In genomic region chr7:30534633-30535577, GRCm38 (mm10) we compare ENCODE assay signal across 8 mouse cellular contexts. TPM values are rescaled to one million over a fixed set of nuclear protein-coding genes. Genes with fewer than 3 reads are reported as not detected.
DNase-seq lines count a peak whose midpoint lies in the region; ATAC-seq and TF ChIP-seq lines count a peak whose summit lies in the region.

Arhgap33 (minus strand) TSS chr7:30535060.

- H3K79me2 ChIP-seq in heart, adult 2 months (replicated peaks; ENCODE audit: control insufficient read depth, insufficient read depth, low read length) = no peaks in the 10 kb centered on the region

- H3K4me2 ChIP-seq in embryonic facial prominence, embryonic 13.5 days = peak within 1 kb of the TSS; percentile 76
- peak within 1 kb of the TSS; percentile 88 for H3K4me2 ChIP-seq in limb, embryonic 13.5 days (replicated peaks)
- H3K4me2 ChIP-seq in midbrain, embryonic 16.5 days (ENCODE audit: low read length) = peak within 1 kb of the TSS; percentile 89

- WGBS in embryonic facial prominence, embryonic 13.5 days = 2% methylated on average over 43 of the region's 84 CpGs
- WGBS in heart, adult 2 months = 1% methylated on average over 76 of the region's 84 CpGs
- WGBS in limb, embryonic 13.5 days = under 1% methylated on average over 60 of the region's 84 CpGs
- under 1% methylated on average over 71 of the region's 84 CpGs for WGBS in midbrain, embryonic 16.5 days

- intact Hi-C loops in heart, adult 2 months (cut with DNase I) = loop anchor here (2.0 to 5.0 kb wide), 2 partner anchors 16 to 163 kb away; no protein-coding TSS in a partner anchor

- no peak for TF ChIP-seq CTCF in heart, adult 2 months (IDR thresholded peaks at IDR 0.05)

- H3K4me3 ChIP-seq in embryonic facial prominence, embryonic 13.5 days = peak within 1 kb of the TSS; percentile 70
- H3K4me3 ChIP-seq in heart, adult 2 months = peak within 1 kb of the TSS; percentile 66
- peak within 1 kb of the TSS; percentile 73 for H3K4me3 ChIP-seq in limb, embryonic 13.5 days
- H3K4me3 ChIP-seq in midbrain, embryonic 16.5 days (ENCODE audit: low read depth, low read length) = peak within 1 kb of the TSS; percentile 80

- no peak for TF ChIP-seq EP300 in heart, adult 2 months (IDR thresholded peaks at IDR 0.05; ENCODE audit: insufficient read depth, low read depth, low read length)

- no peak for TF ChIP-seq POLR2A in heart, adult 2 months (IDR thresholded peaks at IDR 0.05; ENCODE audit: insufficient read depth, low read depth, low read length)

- H3K9ac ChIP-seq in embryonic facial prominence, embryonic 13.5 days = peak within 1 kb of the TSS; percentile 78
- peak within 1 kb of the TSS; percentile 80 for H3K9ac ChIP-seq in heart, adult 2 months (ENCODE audit: low read depth, low read length)
- H3K9ac ChIP-seq in limb, embryonic 13.5 days = peak within 1 kb of the TSS; percentile 75
- H3K9ac ChIP-seq in midbrain, embryonic 16.5 days (ENCODE audit: low read depth, low read length) = peak within 1 kb of the TSS; percentile 93

- peak; percentile 87 for ATAC-seq in embryonic facial prominence, embryonic 13.5 days (ENCODE audit: insufficient number of reproducible peaks, insufficient read depth, low FRiP score, low TSS enrichment, low read depth)
- peak; percentile 95 for ATAC-seq in limb, embryonic 13.5 days (ENCODE audit: low FRiP score, low read depth)
- peak; percentile 90 for ATAC-seq in midbrain, embryonic 16.5 days

- H3K36me3 ChIP-seq in embryonic facial prominence, embryonic 13.5 days = peaks cover 40% of the 10 kb centered on the region
- no peaks in the 10 kb centered on the region for H3K36me3 ChIP-seq in heart, adult 2 months (ENCODE audit: control insufficient read depth, insufficient read depth, low read length)
- H3K36me3 ChIP-seq in limb, embryonic 13.5 days = peaks cover 48% of the 10 kb centered on the region
- peaks cover 13% of the 10 kb centered on the region; the same call in 1 of the 2 replicates for H3K36me3 ChIP-seq in midbrain, embryonic 16.5 days (ENCODE audit: control insufficient read depth, insufficient read depth, low read length)

- peak; percentile 93 for DNase-seq in 3134 (ENCODE audit: extremely low read depth, insufficient read length, low spot score)
- DNase-seq in adrenal gland, postnatal 36 days = peak; percentile 97 to 98
- peak; percentile 96 for DNase-seq in heart, adult 2 months
- DNase-seq in kidney, adult 8-10 months = peak; percentile 94 to 96
- peak; percentile 91 to 97 for DNase-seq in spleen, postnatal 10 days (ENCODE audit: low spot score in 2 of 2)

- H3K4me1 ChIP-seq in embryonic facial prominence, embryonic 13.5 days = peaks cover 34% of the 10 kb centered on the region
- peaks cover 3% of the 10 kb centered on the region; the same call in 1 of the 2 replicates for H3K4me1 ChIP-seq in heart, adult 2 months (ENCODE audit: control insufficient read depth, insufficient read depth, low read length)
- peaks cover 21% of the 10 kb centered on the region for H3K4me1 ChIP-seq in limb, embryonic 13.5 days
- H3K4me1 ChIP-seq in midbrain, embryonic 16.5 days (ENCODE audit: control insufficient read depth, insufficient read depth, low read length) = peaks cover 35% of the 10 kb centered on the region

- H3K27me3 ChIP-seq in embryonic facial prominence, embryonic 13.5 days = no peaks in the 10 kb centered on the region
- H3K27me3 ChIP-seq in heart, adult 2 months (ENCODE audit: control insufficient read depth, insufficient read depth, low read length) = no peaks in the 10 kb centered on the region
- no peaks in the 10 kb centered on the region for H3K27me3 ChIP-seq in limb, embryonic 13.5 days
- H3K27me3 ChIP-seq in midbrain, embryonic 16.5 days (ENCODE audit: control insufficient read depth, insufficient read depth, low read depth, low read length) = no peaks in the 10 kb centered on the region

- no peaks in the 10 kb centered on the region for H3K9me3 ChIP-seq in embryonic facial prominence, embryonic 13.5 days
- H3K9me3 ChIP-seq in limb, embryonic 13.5 days = no peaks in the 10 kb centered on the region
- H3K9me3 ChIP-seq in midbrain, embryonic 16.5 days (replicated peaks; ENCODE audit: control insufficient read depth, low read length, poor library complexity, severe bottlenecking) = no peaks in the 10 kb centered on the region

- H3K27ac ChIP-seq in embryonic facial prominence, embryonic 13.5 days = peak within 1 kb of the TSS; percentile 71
- H3K27ac ChIP-seq in heart, adult 2 months = no peak within 1 kb of the TSS
- H3K27ac ChIP-seq in limb, embryonic 13.5 days = peak within 1 kb of the TSS; percentile 65; the same call in 1 of the 2 replicates
- peak within 1 kb of the TSS; percentile 96 for H3K27ac ChIP-seq in midbrain, embryonic 16.5 days (ENCODE audit: low read length)

RNA-seq across cellular contexts. Expression of gene Arhgap33, which starts in this region (rescaled TPM):
- 1 to 10 TPM; 2.5 to 2.9 TPM for total RNA-seq in adrenal gland, postnatal 36 days (2021)
- polyA plus RNA-seq in embryonic facial prominence, embryonic 13.5 days (2015; fragmentation: Nextera tagmentation; extraction: Ambion mirVana) = 16.4 and 17.5 TPM in 2 replicates
- under 1 TPM; 0.34 to 0.37 TPM for total RNA-seq in heart, adult 2 months (2021)
- polyA plus RNA-seq in heart, adult 2 months (2012; rRNA removed) = 2.3 and 3.0 TPM in 2 replicates
- 11.4 and 11.6 TPM in 2 replicates for polyA plus RNA-seq in limb, embryonic 13.5 days (2015; fragmentation: Nextera tagmentation; extraction: Ambion mirVana)
- 140 and 149 TPM in 2 replicates for polyA plus RNA-seq in midbrain, embryonic 16.5 days (2015; fragmentation: Nextera tagmentation; extraction: Ambion mirVana)
